Mouse (Mus musculus): Measurements from ENCODE around the gene Slc38a9. TPM values are rescaled to one million over a fixed set of nuclear protein-coding genes. Genes with fewer than 3 reads are reported as not detected.
A peak's percentile ranks its signal among the peaks of the same experiment; 100 is the strongest.

Gene Slc38a9
- polyA plus RNA-seq, 1 experiment from 2014 or later: 10.1 TPM

GRCm38 (mm10) chr13:112778407-112778806, 117.9 kb downstream of the Slc38a9 start:
- DNase-seq (ENCODE audit: low spot score) (no peak), ATAC-seq (ENCODE audit: low FRiP score, low TSS enrichment) (no peak)
- H3K36me3 ChIP-seq (ENCODE audit: control insufficient read depth, insufficient read depth, low read length): no peaks in the 10 kb centered on the region
- no peak overlapping the region for H3K4me3 ChIP-seq (ENCODE audit: low read depth, low read length)
- H3K4me1 ChIP-seq (replicated peaks; ENCODE audit: control insufficient read depth, insufficient read depth): no peaks in the 10 kb centered on the region
- no peak overlapping the region for H3K4me2 ChIP-seq (replicated peaks; ENCODE audit: low read depth)
- no peak for TF ChIP-seq EP300 (optimal IDR thresholded peaks at IDR 0.05)
- TF ChIP-seq CTCF (IDR thresholded peaks at IDR 0.05; ENCODE audit: low read depth): no peak
- WGBS: 81% methylated on average over 5 of the region's 5 CpGs
- H3K9me3 ChIP-seq (ENCODE audit: control insufficient read depth, low read length): no peaks in the 10 kb centered on the region
- no peak overlapping the region for H3K9ac ChIP-seq (ENCODE audit: low read length)
- H3K27ac ChIP-seq (replicated peaks): no peak overlapping the region
- no peaks in the 10 kb centered on the region for H3K27me3 ChIP-seq (ENCODE audit: control insufficient read depth, insufficient read depth, low read length)

GRCm38 (mm10) chr13:112785305-112785704, 124.8 kb downstream of the Slc38a9 start:
- no peak overlapping the region for H3K27ac ChIP-seq (replicated peaks)

GRCm38 (mm10) chr13:112786142-112786541, 125.6 kb downstream of the Slc38a9 start:
- no peaks in the 10 kb centered on the region for H3K4me1 ChIP-seq (replicated peaks; ENCODE audit: control insufficient read depth, insufficient read depth)
- H3K27ac ChIP-seq (replicated peaks): no peak overlapping the region
- no peak overlapping the region for H3K4me3 ChIP-seq (ENCODE audit: low read depth, low read length)
- no peak overlapping the region for H3K9ac ChIP-seq (ENCODE audit: low read length)
- H3K27me3 ChIP-seq (ENCODE audit: control insufficient read depth, insufficient read depth, low read length): no peaks in the 10 kb centered on the region
- DNase-seq (ENCODE audit: low spot score): no peak
- H3K4me2 ChIP-seq (replicated peaks; ENCODE audit: low read depth): no peak overlapping the region
- H3K9me3 ChIP-seq (ENCODE audit: control insufficient read depth, low read length): no peaks in the 10 kb centered on the region
- WGBS: 67% methylated on average over 3 of the region's 3 CpGs
- TF ChIP-seq EP300 (optimal IDR thresholded peaks at IDR 0.05) (no peak), CTCF (IDR thresholded peaks at IDR 0.05; ENCODE audit: low read depth) (no peak)
- no peak; the same call in 1 of the 2 replicates for ATAC-seq (ENCODE audit: low FRiP score, low TSS enrichment)
- H3K36me3 ChIP-seq (ENCODE audit: control insufficient read depth, insufficient read depth, low read length): no peaks in the 10 kb centered on the region

More at GRCm38 (mm10) chr13:112785305-112785704, 124.8 kb downstream of the Slc38a9 start:
- Histone ChIP-seq H3K4me1 (replicated peaks; ENCODE audit: control insufficient read depth, insufficient read depth) (no peaks in the 10 kb centered on the region), H3K27me3 (ENCODE audit: control insufficient read depth, insufficient read depth, low read length) (no peaks in the 10 kb centered on the region), H3K36me3 (ENCODE audit: control insufficient read depth, insufficient read depth, low read length) (no peaks in the 10 kb centered on the region), H3K9me3 (ENCODE audit: control insufficient read depth, low read length) (no peaks in the 10 kb centered on the region), H3K4me2 (replicated peaks; ENCODE audit: low read depth) (no peak overlapping the region), H3K4me3 (ENCODE audit: low read depth, low read length) (no peak overlapping the region), H3K9ac (ENCODE audit: low read length) (no peak overlapping the region)
- TF ChIP-seq CTCF (IDR thresholded peaks at IDR 0.05; ENCODE audit: low read depth) (no peak), EP300 (optimal IDR thresholded peaks at IDR 0.05) (no peak)
- ATAC-seq (ENCODE audit: low FRiP score, low TSS enrichment): no peak; the same call in 1 of the 2 replicates
- no peak for DNase-seq (ENCODE audit: low spot score)
- WGBS: 57% methylated on average over 7 of the region's 7 CpGs

GRCm38 (mm10) chr13:112786942-112787533, 126.5 kb downstream of the Slc38a9 start:
- Histone ChIP-seq H3K9ac (ENCODE audit: low read length) (no peak overlapping the region), H3K9me3 (ENCODE audit: control insufficient read depth, low read length) (no peaks in the 10 kb centered on the region), H3K4me2 (replicated peaks; ENCODE audit: low read depth) (no peak overlapping the region), H3K4me1 (replicated peaks; ENCODE audit: control insufficient read depth, insufficient read depth) (no peaks in the 10 kb centered on the region), H3K27me3 (ENCODE audit: control insufficient read depth, insufficient read depth, low read length) (no peaks in the 10 kb centered on the region), H3K36me3 (ENCODE audit: control insufficient read depth, insufficient read depth, low read length) (no peaks in the 10 kb centered on the region), H3K27ac (replicated peaks) (no peak overlapping the region), H3K4me3 (ENCODE audit: low read depth, low read length) (no peak overlapping the region)
- ATAC-seq (ENCODE audit: low FRiP score, low TSS enrichment) (peak; percentile 93), DNase-seq (ENCODE audit: low spot score) (peak; percentile 33)
- WGBS: 41% methylated on average over 10 of the region's 10 CpGs
- no peak for TF ChIP-seq CTCF (IDR thresholded peaks at IDR 0.05; ENCODE audit: low read depth)
- TF ChIP-seq EP300 (optimal IDR thresholded peaks at IDR 0.05): no peak

Other genes with a start within 250 kb of the Slc38a9 start
- 22.2 and 25.8 TPM in 2 replicates for gene Il6st, start 196.7 kb upstream of the Slc38a9 start, polyA plus RNA-seq (2015; fragmentation: Nextera tagmentation; extraction: Ambion mirVana)
- 0.15 and 0.16 TPM in 2 replicates for gene Il31ra, start 66.4 kb upstream of the Slc38a9 start, polyA plus RNA-seq (2015; fragmentation: Nextera tagmentation; extraction: Ambion mirVana)
- 0.04 and 0.08 TPM in 2 replicates for gene Ddx4, start 8.3 kb upstream of the Slc38a9 start, polyA plus RNA-seq (2015; fragmentation: Nextera tagmentation; extraction: Ambion mirVana)
- gene Plpp1, start 140.0 kb downstream of the Slc38a9 start, polyA plus RNA-seq (2015; fragmentation: Nextera tagmentation; extraction: Ambion mirVana): 126 and 137 TPM in 2 replicates